Mouse (Mus musculus) midbrain, embryonic 15.5 days (tissue): Measurements from ENCODE around the gene Nrxn2. TPM values are rescaled to one million over a fixed set of nuclear protein-coding genes. Genes with fewer than 3 reads are reported as not detected.

ENCODE experiments used
- ATAC-seq: fragments of 200-750 bp; cut with Nextera tagmentation; replicated peaks from 2 replicates; pipeline ENCODE4 v1.8.0; 2017; ENCODE audit warnings: moderate TSS enrichment
- H3K27ac ChIP-seq: fragments of 300-500 bp; sonication (generic); 2 replicates; pipeline ENCODE4 v1.5.1; 2015; ENCODE audit warnings: mild to moderate bottlenecking, inconsistent platforms
- H3K27me3 ChIP-seq: fragments of 300-500 bp; sonication (generic); replicated peaks from 2 replicates; pipeline ENCODE4 v1.6.1; 2015; ENCODE audit warnings: inconsistent platforms
- H3K36me3 ChIP-seq: fragments of 300-500 bp; sonication (generic); replicated peaks from 2 replicates; pipeline ENCODE4 v1.6.1; 2015; ENCODE audit warnings: inconsistent platforms
- H3K4me1 ChIP-seq: fragments of 300-500 bp; sonication (generic); 2 replicates; pipeline ENCODE4 v1.6.1; 2015; ENCODE audit warnings: inconsistent platforms
- H3K4me2 ChIP-seq: fragments of 300-500 bp; sonication (generic); 2 replicates; pipeline ENCODE4 v1.6.1; 2015; ENCODE audit warnings: inconsistent platforms, mild to moderate bottlenecking, moderate library complexity
- H3K4me3 ChIP-seq: fragments of 300-500 bp; sonication (generic); 2 replicates; pipeline ENCODE4 v1.5.1; 2015; ENCODE audit warnings: mild to moderate bottlenecking, inconsistent platforms
- H3K9ac ChIP-seq: fragments of 300-500 bp; sonication (generic); 2 replicates; pipeline ENCODE4 v1.6.1; 2015; ENCODE audit warnings: mild to moderate bottlenecking, inconsistent platforms
- H3K9me3 ChIP-seq: fragments of 300-500 bp; sonication (generic); 2 replicates; pipeline ENCODE4 v1.6.1; 2016; ENCODE audit warnings: inconsistent platforms
- WGBS: fragments of 180-500 bp; shearing (Covaris S2); methylation state at CpG from one replicate; pipeline ENCODE4 v1.1.7; 2015; ENCODE audit warnings: mixed read lengths; 5-methylcytosine and 5-hydroxymethylcytosine counted together
- polyA plus RNA-seq: library from polyadenylated mRNA; unstranded; fragments of >200 nt; fragmentation: Nextera tagmentation; extraction: Ambion mirVana; gene quantifications from 2 replicates; pipeline ENCODE4 v1.2.1, GENCODE M21; 2015

The Nrxn2 gene
- polyA plus RNA-seq, 1 experiment from 2014 or later = 44.6 TPM

GRCm38 (mm10) chr19:6503926-6504655, 85.6 kb downstream of the Nrxn2 start:
- H3K4me2 ChIP-seq = peak overlapping the region; percentile 64; the same call in 1 of the 2 replicates
- H3K27me3 ChIP-seq = no peaks in the 10 kb centered on the region
- peaks cover 61% of the 10 kb centered on the region for H3K4me1 ChIP-seq
- no peak for ATAC-seq
- H3K27ac ChIP-seq = peak overlapping the region; percentile 82
- peaks cover 22% of the 10 kb centered on the region for H3K36me3 ChIP-seq
- H3K9ac ChIP-seq = no peak overlapping the region; the same call in 1 of the 2 replicates
- H3K4me3 ChIP-seq = 0 out of 2 replicates have a peak overlapping the region, but pooled peaks have one; percentile 94
- WGBS = 48% methylated on average over 15 of the region's 16 CpGs
- H3K9me3 ChIP-seq = no peaks in the 10 kb centered on the region

- H3K27ac ChIP-seq = peak overlapping the region; percentile 20
- no peaks in the 10 kb centered on the region for H3K9me3 ChIP-seq
- 0 out of 2 replicates have a peak overlapping the region, but pooled peaks have one; percentile 64 for H3K4me2 ChIP-seq
- peaks cover 26% of the 10 kb centered on the region for H3K36me3 ChIP-seq
- 90% methylated on average over 12 of the region's 12 CpGs for WGBS
- no peaks in the 10 kb centered on the region for H3K27me3 ChIP-seq
- H3K4me1 ChIP-seq = peaks cover 59% of the 10 kb centered on the region
- H3K4me3 ChIP-seq = no peak overlapping the region
- no peak overlapping the region; the same call in 1 of the 2 replicates for H3K9ac ChIP-seq
- no peak for ATAC-seq
These were observed 86.1 kb downstream of the Nrxn2 start for GRCm38 (mm10) chr19:6504656-6505045.

DNA sequence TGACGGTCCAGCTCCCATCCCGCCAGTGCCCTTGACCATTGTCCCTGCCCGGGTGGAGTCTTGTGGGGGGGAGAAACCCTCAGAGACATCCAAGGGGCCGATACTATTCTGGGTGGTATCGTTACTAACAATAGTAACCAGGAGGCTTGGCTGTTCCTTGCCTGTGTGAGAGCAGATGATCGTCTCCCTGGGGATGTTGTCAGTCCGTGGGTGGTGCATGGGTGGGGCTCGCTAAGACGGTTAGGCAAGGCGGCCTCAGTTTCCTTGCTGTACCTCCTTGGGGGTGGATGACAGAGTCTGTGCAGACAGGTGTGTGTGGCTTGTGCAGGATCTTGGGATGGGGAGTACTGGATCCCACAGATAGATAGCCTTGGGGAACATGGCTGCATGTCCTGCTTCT, 88.9 kb downstream of the Nrxn2 start:
- peaks cover 27% of the 10 kb centered on the region for H3K36me3 ChIP-seq
- 48% methylated on average over 10 of the region's 10 CpGs for WGBS
- no peaks in the 10 kb centered on the region for H3K27me3 ChIP-seq
- no peak for ATAC-seq
- no peak overlapping the region for H3K4me3 ChIP-seq
- peaks cover 34% of the 10 kb centered on the region for H3K4me1 ChIP-seq
- no peak overlapping the region for H3K9ac ChIP-seq
- no peak overlapping the region for H3K27ac ChIP-seq
- H3K4me2 ChIP-seq = no peak overlapping the region
- no peaks in the 10 kb centered on the region for H3K9me3 ChIP-seq

DNA sequence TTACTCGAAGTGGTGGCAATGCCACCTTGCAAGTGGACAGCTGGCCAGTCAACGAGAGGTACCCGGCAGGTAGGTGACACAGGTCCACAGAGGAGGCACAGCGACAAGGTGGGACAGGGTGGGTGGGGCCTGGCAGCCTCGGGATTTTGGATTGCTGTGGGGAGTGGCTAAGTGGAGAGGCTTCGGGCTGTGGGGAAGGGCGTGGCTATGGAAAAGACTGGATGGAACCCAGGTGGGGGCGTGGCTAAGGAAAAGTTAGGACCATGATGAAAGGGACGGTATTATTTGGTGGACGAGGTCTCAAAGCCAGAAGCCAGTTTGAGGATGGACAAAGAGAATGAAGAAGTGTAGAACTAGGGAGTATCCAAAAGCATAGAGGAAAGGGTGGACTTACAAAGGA, 91.3 kb downstream of the Nrxn2 start:
- Histone ChIP-seq H3K4me3 (no peak overlapping the region), H3K9me3 (no peaks in the 10 kb centered on the region), H3K36me3 (peaks cover 25% of the 10 kb centered on the region), H3K9ac (no peak overlapping the region), H3K4me2 (no peak overlapping the region), H3K27ac (no peak overlapping the region), H3K4me1 (peaks cover 20% of the 10 kb centered on the region), H3K27me3 (no peaks in the 10 kb centered on the region)
- no peak for ATAC-seq
- 80% methylated on average over 10 of the region's 10 CpGs for WGBS

- Histone ChIP-seq H3K27me3 (no peaks in the 10 kb centered on the region), H3K4me2 (no peak overlapping the region), H3K4me1 (peaks cover 19% of the 10 kb centered on the region), H3K9ac (no peak overlapping the region), H3K27ac (no peak overlapping the region), H3K4me3 (no peak overlapping the region), H3K36me3 (peaks cover 18% of the 10 kb centered on the region), H3K9me3 (no peaks in the 10 kb centered on the region)
- ATAC-seq = no peak
- WGBS = 77% methylated on average over 2 of the region's 2 CpGs
These were observed 92.0 kb downstream of the Nrxn2 start for GRCm38 (mm10) chr19:6510546-6510945.

GRCm38 (mm10) chr19:6513389-6514139, 95.0 kb downstream of the Nrxn2 start:
- peaks cover 12% of the 10 kb centered on the region; the same call in 1 of the 2 replicates for H3K36me3 ChIP-seq
- H3K4me1 ChIP-seq = peaks cover 29% of the 10 kb centered on the region
- no peak for ATAC-seq
- no peaks in the 10 kb centered on the region for H3K27me3 ChIP-seq
- no peaks in the 10 kb centered on the region for H3K9me3 ChIP-seq
- no peak overlapping the region for H3K4me2 ChIP-seq
- peak overlapping the region; percentile 2; the same call in 1 of the 2 replicates for H3K27ac ChIP-seq
- H3K4me3 ChIP-seq = no peak overlapping the region
- 13% methylated on average over 15 of the region's 15 CpGs for WGBS
- H3K9ac ChIP-seq = no peak overlapping the region

DNA sequence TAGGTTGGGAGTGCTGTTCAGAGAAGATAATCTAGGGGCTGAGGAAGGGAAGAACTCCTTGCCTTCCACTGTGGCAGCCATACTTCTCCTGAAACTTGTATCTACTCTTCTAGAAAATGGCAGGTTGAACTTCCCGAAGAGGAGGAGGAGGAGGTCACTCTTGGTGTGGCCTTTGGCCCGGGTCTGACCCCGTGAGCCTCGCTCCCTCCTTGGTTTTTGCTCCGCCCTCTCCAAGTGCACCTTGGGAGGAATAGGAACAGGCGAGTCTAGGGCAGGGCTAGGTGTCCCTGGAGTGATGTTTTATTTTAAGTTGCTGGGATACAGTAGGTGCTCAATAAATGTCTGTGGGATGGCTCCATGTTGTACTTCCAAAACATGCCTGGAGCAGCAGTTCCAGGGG, 96.4 kb downstream of the Nrxn2 start:
- WGBS = 76% methylated on average over 6 of the region's 6 CpGs

DNA sequence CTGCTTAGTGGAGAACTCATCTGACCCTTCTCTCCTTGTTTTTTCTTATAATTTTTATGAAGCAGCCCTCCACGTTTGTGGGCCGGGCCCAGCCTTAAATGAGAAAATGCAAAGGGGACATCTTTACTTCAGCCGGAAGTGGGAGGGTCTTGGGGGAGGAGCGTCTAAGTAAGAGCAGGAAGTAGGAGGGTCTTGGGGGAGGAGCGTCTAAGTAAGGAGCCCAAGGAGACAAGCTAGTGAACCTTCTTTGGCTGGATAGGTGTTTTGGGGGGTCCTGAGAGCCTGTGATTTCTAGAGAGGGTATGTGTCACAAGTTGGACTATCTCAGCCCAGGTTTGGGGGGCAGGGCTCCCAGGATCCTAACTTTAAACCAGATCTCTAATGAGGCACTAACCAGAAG, 96.9 kb downstream of the Nrxn2 start:
- WGBS = 57% methylated on average over 5 of the region's 5 CpGs
- no peak overlapping the region for H3K27ac ChIP-seq
- no peak for ATAC-seq
- no peaks in the 10 kb centered on the region for H3K27me3 ChIP-seq
- H3K9me3 ChIP-seq = no peaks in the 10 kb centered on the region
- peaks cover 43% of the 10 kb centered on the region for H3K4me1 ChIP-seq
- no peak overlapping the region for H3K9ac ChIP-seq
- peaks cover 14% of the 10 kb centered on the region; the same call in 1 of the 2 replicates for H3K36me3 ChIP-seq
- no peak overlapping the region for H3K4me3 ChIP-seq
- H3K4me2 ChIP-seq = no peak overlapping the region

More for the DNA sequence above, 96.4 kb downstream of the Nrxn2 start:
- Histone ChIP-seq H3K27ac (no peak overlapping the region), H3K4me2 (no peak overlapping the region), H3K27me3 (no peaks in the 10 kb centered on the region), H3K36me3 (peaks cover 10% of the 10 kb centered on the region; the same call in 1 of the 2 replicates), H3K9me3 (no peaks in the 10 kb centered on the region), H3K9ac (no peak overlapping the region), H3K4me1 (peaks cover 42% of the 10 kb centered on the region), H3K4me3 (no peak overlapping the region)
- ATAC-seq = no peak

- Histone ChIP-seq H3K27ac (no peak overlapping the region), H3K4me2 (no peak overlapping the region), H3K9ac (no peak overlapping the region), H3K9me3 (no peaks in the 10 kb centered on the region), H3K4me3 (no peak overlapping the region), H3K36me3 (peaks cover 15% of the 10 kb centered on the region; the same call in 1 of the 2 replicates), H3K27me3 (no peaks in the 10 kb centered on the region), H3K4me1 (peaks cover 43% of the 10 kb centered on the region)
- no peak for ATAC-seq
- WGBS = 60% methylated on average over 8 of the region's 8 CpGs
These were observed 97.6 kb downstream of the Nrxn2 start for GRCm38 (mm10) chr19:6516153-6516552.

GRCm38 (mm10) chr19:6518601-6519000, 100.1 kb downstream of the Nrxn2 start:
- Histone ChIP-seq H3K27me3 (no peaks in the 10 kb centered on the region), H3K4me3 (no peak overlapping the region), H3K27ac (peak overlapping the region; percentile 87), H3K9me3 (no peaks in the 10 kb centered on the region), H3K4me2 (peak overlapping the region; percentile 42), H3K9ac (peak overlapping the region; percentile 16; the same call in 1 of the 2 replicates), H3K4me1 (peaks cover 30% of the 10 kb centered on the region), H3K36me3 (peaks cover 27% of the 10 kb centered on the region; the same call in 1 of the 2 replicates)
- peak; percentile 70 for ATAC-seq
- WGBS = 12% methylated on average over 5 of the region's 5 CpGs

- no peaks in the 10 kb centered on the region for H3K9me3 ChIP-seq
- peak overlapping the region; percentile 87 for H3K27ac ChIP-seq
- no peak; the same call in 1 of the 2 replicates for ATAC-seq
- H3K4me2 ChIP-seq = peak overlapping the region; percentile 42; the same call in 1 of the 2 replicates
- peaks cover 31% of the 10 kb centered on the region; the same call in 1 of the 2 replicates for H3K36me3 ChIP-seq
- peaks cover 30% of the 10 kb centered on the region for H3K4me1 ChIP-seq
- H3K4me3 ChIP-seq = no peak overlapping the region
- WGBS = 53% methylated on average over 2 of the region's 2 CpGs
- no peak overlapping the region for H3K9ac ChIP-seq
- no peaks in the 10 kb centered on the region for H3K27me3 ChIP-seq
These were observed 101.0 kb downstream of the Nrxn2 start for GRCm38 (mm10) chr19:6519483-6519882.

DNA sequence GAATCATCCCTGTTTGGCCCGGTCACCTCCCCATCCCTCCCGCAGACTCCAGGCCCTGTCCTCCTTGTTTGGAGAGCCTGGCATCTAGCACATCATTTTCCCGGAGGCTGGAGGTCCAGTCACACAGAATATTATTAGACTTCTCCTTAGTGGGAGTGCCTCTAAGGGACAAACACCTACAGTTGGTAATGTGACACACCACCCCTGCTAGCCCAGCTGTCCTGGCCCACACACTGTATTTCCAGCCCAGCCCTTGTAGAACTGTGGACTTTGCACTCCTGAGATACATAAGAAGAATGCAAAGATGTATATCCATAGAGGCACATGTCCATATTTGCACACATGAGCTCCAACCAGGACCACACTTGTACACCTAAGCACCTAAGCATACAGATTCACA, 103.1 kb downstream of the Nrxn2 start:
- no peak overlapping the region for H3K4me2 ChIP-seq
- no peak overlapping the region for H3K9ac ChIP-seq
- H3K27me3 ChIP-seq = no peaks in the 10 kb centered on the region
- 82% methylated on average over 3 of the region's 3 CpGs for WGBS
- ATAC-seq = no peak
- H3K27ac ChIP-seq = no peak overlapping the region
- H3K4me3 ChIP-seq = no peak overlapping the region
- H3K9me3 ChIP-seq = no peaks in the 10 kb centered on the region
- H3K36me3 ChIP-seq = peaks cover 34% of the 10 kb centered on the region
- peaks cover 30% of the 10 kb centered on the region for H3K4me1 ChIP-seq
